Mouse (Mus musculus): ENCODE measurements around the gene Cfap65.

DNA sequence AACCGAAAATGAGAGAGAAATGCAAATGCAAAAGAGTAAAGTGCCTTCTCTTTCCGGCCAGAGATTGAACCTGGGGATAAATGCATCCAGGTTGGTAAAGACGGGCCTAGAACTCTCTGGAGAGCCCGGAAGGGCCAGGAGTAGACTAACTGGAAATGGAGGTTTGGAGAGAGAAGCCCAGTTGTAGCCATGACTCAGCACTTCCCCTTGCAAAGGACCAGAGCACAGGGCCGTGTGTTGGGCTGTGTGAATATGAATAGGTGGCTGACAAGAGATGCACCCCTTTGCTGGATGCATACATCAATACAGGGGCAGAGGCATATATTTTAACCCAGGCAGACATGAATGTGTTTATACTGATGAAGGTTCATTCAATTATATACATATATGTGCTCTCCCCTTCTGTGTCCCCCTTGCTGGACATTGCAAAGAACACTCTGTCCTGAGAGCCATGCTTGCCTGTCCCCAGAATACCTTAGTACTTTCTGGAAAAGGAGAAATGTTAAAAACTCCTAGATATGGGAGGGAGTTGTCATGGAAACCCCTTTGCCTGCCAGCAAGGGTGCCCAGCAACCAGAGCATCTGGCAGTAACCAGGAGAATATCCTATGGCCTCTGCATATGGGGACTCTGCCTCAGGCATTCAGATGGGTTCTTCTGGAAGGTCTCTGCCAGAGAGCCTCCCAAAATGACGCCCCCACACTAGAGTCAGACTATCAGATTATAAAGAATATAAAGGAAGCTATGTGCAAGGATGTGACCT is 76.0 kb downstream of the Cfap65 start:
- no peak for TF ChIP-seq POLR2A (IDR thresholded peaks at IDR 0.05; ENCODE audit: borderline replicate concordance, low read depth, low read length)
- no peak for TF ChIP-seq CTCF (IDR thresholded peaks at IDR 0.05; ENCODE audit: low read depth, low read length)

Measured in bone marrow macrophage, adult 2 months (primary cell).